Mouse (Mus musculus) stomach, postnatal 0 days (tissue): Measurements from ENCODE around the gene Tmem109.

Source experiments
- CTCF ChIP-seq: IDR thresholded peaks from 2 replicates; pipeline ENCODE4 v1.5.1; 2016; ENCODE audit warnings: antibody characterized with exemption, low read depth, mild to moderate bottlenecking, moderate library complexity
- EP300 ChIP-seq: optimal IDR thresholded peaks from 2 replicates; pipeline ENCODE3; 2016; ENCODE audit warnings: antibody characterized with exemption

GRCm38 (mm10) chr19:10921058-10921457 is 39.3 kb upstream of the Tmem109 start:
- no peak for TF ChIP-seq CTCF
- no peak for TF ChIP-seq EP300
